Comparison of ENCODE assay signal across 24 mouse cellular contexts in genomic region chr2:130009371-130009770, GRCm38 (mm10). TPM values are rescaled to one million over a fixed set of nuclear protein-coding genes. Genes with fewer than 3 reads are reported as not detected.
A peak's percentile ranks its signal among the peaks of the same experiment; 100 is the strongest.
DNase-seq lines count a peak whose midpoint lies in the region; ATAC-seq lines count a peak whose summit lies in the region.
"Had no signal": no experiment of that assay in that cellular context is flagged by ENCODE, and none has a peak within 500 bp of the region (broad histone marks: within the 10 kb centered on the region; RNA-seq: fewer than 3 reads in every experiment).

No protein-coding gene starts in this region.

- 0 out of 2 replicates have a peak overlapping the region, but pooled peaks have one; percentile 12 for H3K27ac ChIP-seq in limb, embryonic 15.5 days
- no peak overlapping the region for H3K27ac ChIP-seq in limb, embryonic 10.5 days

- no peaks in the 10 kb centered on the region for H3K27me3 ChIP-seq in limb, embryonic 15.5 days
- no peaks in the 10 kb centered on the region for H3K27me3 ChIP-seq in limb, embryonic 10.5 days (ENCODE audit: low read depth, poor library complexity, severe bottlenecking)

- H3K4me3 ChIP-seq in limb, embryonic 15.5 days, result no peak overlapping the region
- H3K4me3 ChIP-seq in limb, embryonic 10.5 days, result no peak overlapping the region

- H3K9me3 ChIP-seq in limb, embryonic 15.5 days, result no peaks in the 10 kb centered on the region
- H3K9me3 ChIP-seq in limb, embryonic 10.5 days (replicated peaks), result no peaks in the 10 kb centered on the region
- H3K9me3 ChIP-seq: G1E had no signal

- no peaks in the 10 kb centered on the region for H3K36me3 ChIP-seq in limb, embryonic 15.5 days
- H3K36me3 ChIP-seq in limb, embryonic 10.5 days, result no peaks in the 10 kb centered on the region
- H3K36me3 ChIP-seq: G1E had no signal

- no peak overlapping the region for H3K4me2 ChIP-seq in limb, embryonic 15.5 days

- intact Hi-C loops in heart, postnatal 36 days (cut with DNase I), result no loop called here

- peak; percentile 80 for DNase-seq in heart, adult 11 months
- DNase-seq in heart, postnatal 36 days, result no peak
- DNase-seq in limb, embryonic 10.5 days (ENCODE audit: low spot score), result no peak
- DNase-seq in Muller cell, postnatal 12 days (ENCODE audit: inconsistent ontology term), result peak; percentile 75
- DNase-seq in spleen, adult 12 weeks (ENCODE audit: low spot score), result no peak
- DNase-seq: adrenal gland, adult 2 months; adrenal gland, adult 8-10 months; adrenal gland, postnatal 10 days; adrenal gland, postnatal 14 days; adrenal gland, postnatal 25 days; adrenal gland, postnatal 36 days; B cell, adult 2 months; cerebellum, adult 11 months; cerebellum, adult 11-12 months; cerebellum, adult 18-20 months; cerebellum, adult 2 months had no signal

- peaks cover 2% of the 10 kb centered on the region; the same call in 1 of the 2 replicates for H3K4me1 ChIP-seq in limb, embryonic 15.5 days
- peaks cover 9% of the 10 kb centered on the region; the same call in 1 of the 2 replicates for H3K4me1 ChIP-seq in limb, embryonic 10.5 days

- H3K9ac ChIP-seq in limb, embryonic 15.5 days, result no peak overlapping the region

- no peak for ATAC-seq in limb, embryonic 15.5 days (ENCODE audit: insufficient number of reproducible peaks, low FRiP score, low TSS enrichment, low read depth)
- ATAC-seq: activated CD4-positive, CD25-positive, alpha-beta regulatory T cell, adult 4 months; CD4-positive, CD25-positive, alpha-beta regulatory T cell, adult 4 months; Patski had no signal

- WGBS in limb, embryonic 15.5 days, result 53% methylated on average over 2 of the region's 2 CpGs
- WGBS in limb, embryonic 10.5 days, result 90% methylated on average over 2 of the region's 2 CpGs

RNA-seq across cellular contexts. Expression of gene Tgm3, which starts 2.8 kb away (rescaled TPM):
- total RNA-seq in heart, postnatal 36 days (2021), result under 1 TPM in 1 of 2 experiments, not detected in 1; 0.11 TPM
- 3.3 TPM in 2 replicates for polyA plus RNA-seq in limb, embryonic 15.5 days (2015; fragmentation: Nextera tagmentation; extraction: Ambion mirVana)
- 0.10 TPM in 1 of 2 replicates, not detected in the other for polyA plus RNA-seq in limb, embryonic 10.5 days (2016; fragmentation: Nextera tagmentation; extraction: Ambion mirVana)
- total RNA-seq: CH12.LX, MEL had no signal
- polyA plus RNA-seq: activated CD4-positive, CD25-positive, alpha-beta regulatory T cell, adult 4 months; C2C12; CD4-positive, CD25-positive, alpha-beta regulatory T cell, adult 4 months; G1E had no signal

Comparison
In these comparisons a context has a peak if more than half of its experiments do, and no peak if none do; other contexts are left out.
1. DNase-seq: peak in heart, adult 11 months (single experiment) and Muller cell, postnatal 12 days (single experiment); none in heart, postnatal 36 days (0 of 2), limb, embryonic 10.5 days (single experiment) and spleen, adult 12 weeks (single experiment).